Mouse (Mus musculus) stomach, embryonic 14.5 days (tissue): ENCODE measurements at regions not wholly inside any gene's neighbourhood (a gene's known extent, or its start where the extent isn't known, plus 50 kb on each side); places are given as distances from the start of the nearest gene placed in this dataset.

Source experiments
- ATAC-seq: fragments of 200-750 bp; cut with Nextera tagmentation; 2 replicates; pipeline ENCODE4 v1.8.0; 2017; ENCODE audit warnings: low read depth, moderate TSS enrichment; ENCODE audit not compliant: insufficient number of reproducible peaks, insufficient read depth, low FRiP score
- H3K27ac ChIP-seq: fragments of 300-500 bp; sonication (generic); 2 replicates; pipeline ENCODE4 v1.5.1; 2014; ENCODE audit warnings: mild to moderate bottlenecking, low read length, moderate library complexity, mixed read lengths
- H3K27me3 ChIP-seq: fragments of 300-500 bp; sonication (generic); 2 replicates; pipeline ENCODE4 v1.6.1; 2014; ENCODE audit warnings: low read length, control low read depth, mixed read lengths; ENCODE audit not compliant: control insufficient read depth, insufficient read depth
- H3K36me3 ChIP-seq: fragments of 300-500 bp; sonication (generic); 2 replicates; pipeline ENCODE4 v1.6.1; 2014; ENCODE audit warnings: mild to moderate bottlenecking, control low read depth, low read length, moderate library complexity, mixed read lengths; ENCODE audit not compliant: control insufficient read depth, insufficient read depth
- H3K4me1 ChIP-seq: fragments of 300-500 bp; sonication (generic); 2 replicates; pipeline ENCODE4 v1.6.1; 2014; ENCODE audit warnings: low read length, control low read depth, mixed read lengths; ENCODE audit not compliant: control insufficient read depth, insufficient read depth
- H3K4me2 ChIP-seq: fragments of 300-500 bp; sonication (generic); replicated peaks from 2 replicates; pipeline ENCODE4 v1.6.1; 2014; ENCODE audit warnings: low read depth, low read length, control low read depth
- H3K4me3 ChIP-seq: fragments of 300-500 bp; sonication (generic); 2 replicates; pipeline ENCODE4 v1.5.1; 2014; ENCODE audit warnings: low read depth, low read length, control low read depth
- H3K9ac ChIP-seq: fragments of 300-500 bp; sonication (generic); replicated peaks from 2 replicates; pipeline ENCODE4 v1.6.1; 2014; ENCODE audit warnings: low read depth, mild to moderate bottlenecking, control low read depth, low read length, moderate library complexity, mixed read lengths
- H3K9me3 ChIP-seq: fragments of 300-500 bp; sonication (generic); 2 replicates; pipeline ENCODE4 v1.6.1; 2016; ENCODE audit warnings: low read depth, low read length, control low read depth; ENCODE audit not compliant: control insufficient read depth
- WGBS: fragments of 180-500 bp; shearing (Covaris S2); extraction: QIAGEN DNeasy Blood & Tissue Kit; methylation state at CpG from one replicate; pipeline ENCODE4 v1.1.7; 2014; 5-methylcytosine and 5-hydroxymethylcytosine counted together

DNA sequence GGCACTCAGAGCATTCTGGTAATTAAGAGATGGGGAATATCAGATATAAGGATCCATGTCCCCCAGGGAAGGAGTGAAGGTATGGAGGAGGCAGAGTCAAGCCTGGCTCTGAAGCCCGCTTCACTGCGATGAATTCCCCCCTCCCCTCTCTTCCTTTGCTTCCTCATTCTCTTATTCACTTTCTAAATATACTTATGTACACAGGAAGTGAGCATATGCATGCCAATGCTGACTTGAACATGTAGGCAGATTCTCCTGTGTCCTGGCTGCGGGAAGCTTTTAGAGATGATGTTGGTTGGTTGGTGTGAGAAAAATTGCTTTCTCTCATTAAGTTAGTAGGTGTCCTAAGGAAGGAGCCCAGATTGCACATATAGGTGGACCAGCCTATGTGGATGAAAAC, 192.1 kb downstream of the Tex29 start:
- ATAC-seq: no peak

DNA sequence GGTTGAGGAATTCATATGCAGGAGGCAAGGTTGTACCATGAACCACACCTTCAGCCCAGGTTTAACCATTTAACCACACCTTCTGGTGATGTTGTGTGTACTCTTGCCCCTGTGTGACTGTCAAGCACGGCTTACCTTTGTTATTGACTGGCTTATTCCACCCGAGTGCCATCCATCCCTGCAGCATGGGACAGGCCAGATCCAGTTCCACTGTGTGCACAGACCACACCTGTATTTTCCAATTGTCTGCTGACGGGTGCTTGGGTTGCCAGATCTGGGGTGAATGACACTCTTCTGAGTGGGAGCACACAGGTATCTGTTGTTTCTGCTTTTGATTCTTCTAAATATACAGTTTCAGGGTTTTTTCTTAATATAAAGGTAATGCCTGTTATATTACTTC, 196.1 kb downstream of the Tex29 start:
- Histone ChIP-seq H3K27me3 (0 out of 2 replicates have a peak, but pooled peaks cover 2% of the 10 kb centered on the region), H3K36me3 (no peaks in the 10 kb centered on the region), H3K9ac (no peak overlapping the region), H3K27ac (no peak overlapping the region), H3K4me2 (no peak overlapping the region), H3K9me3 (no peaks in the 10 kb centered on the region), H3K4me3 (no peak overlapping the region), H3K4me1 (no peaks in the 10 kb centered on the region)
- ATAC-seq: no peak
- WGBS: 58% methylated on average over 3 of the region's 3 CpGs

More for the DNA sequence above, 192.1 kb downstream of the Tex29 start:
- Histone ChIP-seq H3K4me1 (0 out of 2 replicates have a peak, but pooled peaks cover 6% of the 10 kb centered on the region), H3K27ac (no peak overlapping the region), H3K9me3 (no peaks in the 10 kb centered on the region), H3K4me2 (no peak overlapping the region), H3K4me3 (no peak overlapping the region), H3K9ac (no peak overlapping the region), H3K36me3 (no peaks in the 10 kb centered on the region), H3K27me3 (0 out of 2 replicates have a peak, but pooled peaks cover 2% of the 10 kb centered on the region)
- WGBS: 70% methylated on average over 3 of the region's 3 CpGs

DNA sequence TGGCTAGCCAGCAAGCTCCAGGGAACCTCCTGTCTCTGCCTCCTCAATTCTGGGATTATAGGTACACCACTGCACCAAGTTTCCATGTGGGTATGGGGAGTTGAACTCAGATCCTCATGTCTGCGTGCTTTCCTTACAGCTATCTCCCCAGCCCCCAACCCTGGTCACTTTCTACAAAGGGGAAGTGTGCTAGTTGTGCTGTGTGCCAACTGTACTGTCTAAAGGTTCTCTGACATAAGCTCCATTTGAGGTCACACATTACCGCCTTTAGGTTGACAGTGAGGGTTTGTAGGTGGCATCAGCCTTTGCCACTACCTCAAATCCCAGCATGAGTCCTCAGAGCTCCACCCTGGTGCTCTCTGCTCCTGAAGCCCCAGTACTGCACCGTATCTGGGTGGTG, 200.7 kb downstream of the Tex29 start:
- H3K9ac ChIP-seq: no peak overlapping the region
- H3K4me2 ChIP-seq: no peak overlapping the region
- H3K4me3 ChIP-seq: no peak overlapping the region
- no peak overlapping the region for H3K27ac ChIP-seq
- no peak for ATAC-seq
- H3K4me1 ChIP-seq: no peaks in the 10 kb centered on the region
- WGBS: 65% methylated on average over 3 of the region's 3 CpGs
- H3K36me3 ChIP-seq: no peaks in the 10 kb centered on the region
- H3K27me3 ChIP-seq: no peaks in the 10 kb centered on the region
- no peaks in the 10 kb centered on the region for H3K9me3 ChIP-seq

DNA sequence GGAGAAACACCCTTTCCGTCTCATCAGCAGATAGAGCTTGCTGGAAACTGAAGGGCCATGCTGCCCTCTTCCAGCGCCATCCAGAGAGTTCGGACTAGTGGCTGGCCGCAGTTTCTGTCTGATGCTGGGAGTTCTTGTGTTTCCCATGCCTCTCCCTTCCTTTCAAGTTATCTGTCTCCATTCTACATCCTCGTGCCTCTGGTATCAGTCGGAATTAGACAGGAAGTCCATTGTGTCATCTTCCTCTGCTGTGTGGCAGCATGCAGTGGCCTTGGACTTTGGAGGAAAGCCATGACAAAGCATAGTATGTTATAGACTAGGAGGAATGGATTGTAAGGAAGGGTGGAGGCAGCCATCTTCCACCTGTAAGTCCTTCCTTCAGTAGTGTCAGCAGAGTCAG, 201.4 kb downstream of the Tex29 start:
- ATAC-seq: no peak
- no peak overlapping the region for H3K27ac ChIP-seq
- H3K9me3 ChIP-seq: no peaks in the 10 kb centered on the region
- no peaks in the 10 kb centered on the region for H3K27me3 ChIP-seq
- H3K9ac ChIP-seq: no peak overlapping the region
- no peak overlapping the region for H3K4me2 ChIP-seq
- WGBS: 53% methylated on average over 6 of the region's 6 CpGs
- H3K4me1 ChIP-seq: no peaks in the 10 kb centered on the region
- no peak overlapping the region for H3K4me3 ChIP-seq
- no peaks in the 10 kb centered on the region for H3K36me3 ChIP-seq

DNA sequence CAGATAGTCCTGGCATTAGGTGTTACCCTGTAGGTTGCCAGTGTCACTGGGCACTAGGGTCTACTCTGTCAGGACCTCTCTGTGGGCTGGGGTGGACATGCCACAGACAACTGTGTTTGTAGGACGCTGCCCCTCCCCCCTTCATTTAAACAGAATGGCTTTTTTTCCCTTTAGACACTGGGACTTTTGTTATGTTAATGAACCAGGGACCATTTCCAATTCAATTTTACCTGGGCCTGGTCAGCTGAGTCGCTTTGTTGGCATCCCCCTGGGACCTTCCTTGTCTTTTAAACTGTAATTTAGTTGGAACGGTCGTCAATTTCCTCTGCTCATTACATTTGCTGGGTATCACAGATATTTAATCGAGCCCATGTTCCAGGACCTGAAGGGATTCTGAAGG, 210.6 kb downstream of the Tex29 start:
- Histone ChIP-seq H3K36me3 (no peaks in the 10 kb centered on the region), H3K4me3 (no peak overlapping the region), H3K9me3 (no peaks in the 10 kb centered on the region), H3K4me1 (no peaks in the 10 kb centered on the region), H3K9ac (no peak overlapping the region), H3K4me2 (no peak overlapping the region), H3K27me3 (no peaks in the 10 kb centered on the region), H3K27ac (no peak overlapping the region)
- 57% methylated on average over 5 of the region's 5 CpGs for WGBS
- no peak for ATAC-seq

DNA sequence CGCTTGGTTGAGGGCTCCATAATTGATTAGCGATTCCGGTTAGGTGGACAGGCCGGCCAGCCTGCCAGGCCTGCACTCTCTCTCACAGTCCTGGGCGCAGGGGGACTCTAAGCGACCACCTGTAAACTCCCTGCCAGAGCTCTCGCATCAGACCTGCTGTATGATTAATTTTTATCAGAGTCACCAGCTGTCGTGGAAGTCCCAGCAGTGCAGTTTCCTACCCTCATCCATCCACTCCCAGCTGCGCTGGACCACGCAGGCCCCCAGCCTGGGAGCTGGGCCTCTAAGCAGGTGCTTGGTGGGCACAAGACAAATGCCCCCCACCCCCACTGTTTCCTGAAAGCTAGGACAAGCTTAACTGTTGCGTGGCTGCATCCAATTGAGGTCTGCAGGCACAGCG, 211.1 kb downstream of the Tex29 start:
- no peak overlapping the region for H3K27ac ChIP-seq
- no peak overlapping the region for H3K9ac ChIP-seq
- no peak overlapping the region for H3K4me3 ChIP-seq
- ATAC-seq: no peak
- WGBS: 32% methylated on average over 12 of the region's 12 CpGs
- H3K36me3 ChIP-seq: no peaks in the 10 kb centered on the region
- H3K4me1 ChIP-seq: no peaks in the 10 kb centered on the region
- H3K9me3 ChIP-seq: no peaks in the 10 kb centered on the region
- H3K27me3 ChIP-seq: no peaks in the 10 kb centered on the region
- no peak overlapping the region for H3K4me2 ChIP-seq

DNA sequence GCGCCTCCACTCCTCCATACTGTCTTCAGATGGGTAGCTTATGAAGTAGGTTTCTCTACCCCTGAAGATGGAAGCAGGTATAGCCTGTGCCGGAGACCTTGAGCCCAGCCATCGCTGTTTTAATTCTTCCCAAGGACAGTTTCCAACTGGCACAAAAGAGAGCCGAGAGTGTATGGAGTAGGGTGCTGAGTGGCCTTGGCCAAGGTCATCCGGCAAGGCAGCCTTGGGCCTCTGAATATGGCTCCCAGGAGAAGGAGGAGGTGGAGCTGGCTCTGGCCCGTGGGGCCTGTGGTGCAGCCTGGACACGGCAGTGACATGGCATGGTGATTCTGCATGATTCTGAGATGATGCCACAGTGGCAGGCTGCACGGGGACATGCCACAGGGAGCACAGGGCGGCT, 215.7 kb downstream of the Tex29 start:
- H3K27ac ChIP-seq: no peak overlapping the region
- H3K9ac ChIP-seq: no peak overlapping the region
- WGBS: 90% methylated on average over 9 of the region's 9 CpGs

DNA sequence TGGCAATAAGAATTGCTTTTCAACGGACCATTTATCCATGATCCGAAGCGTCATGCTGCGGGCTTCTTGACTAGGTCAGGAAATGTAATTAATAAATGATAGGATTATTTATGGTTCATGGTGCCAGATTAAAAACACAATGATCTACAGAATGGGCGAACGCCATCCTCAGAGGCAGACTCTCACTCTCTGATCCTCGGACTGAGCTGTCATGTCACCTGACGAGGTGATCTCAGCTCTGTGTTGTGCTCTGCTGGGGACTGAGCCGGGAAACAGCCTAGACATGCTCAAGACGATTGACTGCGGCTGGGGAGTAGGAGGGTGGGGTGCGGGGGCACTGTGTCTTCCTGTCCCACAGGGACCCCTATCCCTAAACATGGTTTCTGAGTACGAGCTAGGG, 217.4 kb upstream of the A230072I06Rik start:
- no peak overlapping the region for H3K4me3 ChIP-seq
- H3K4me2 ChIP-seq: no peak overlapping the region
- H3K9me3 ChIP-seq: no peaks in the 10 kb centered on the region
- ATAC-seq: no peak
- H3K9ac ChIP-seq: no peak overlapping the region
- no peaks in the 10 kb centered on the region for H3K27me3 ChIP-seq
- no peaks in the 10 kb centered on the region for H3K36me3 ChIP-seq
- H3K27ac ChIP-seq: no peak overlapping the region
- H3K4me1 ChIP-seq: no peaks in the 10 kb centered on the region
- 64% methylated on average over 13 of the region's 13 CpGs for WGBS

More for the DNA sequence above, 215.7 kb downstream of the Tex29 start:
- no peaks in the 10 kb centered on the region for H3K27me3 ChIP-seq
- no peak overlapping the region for H3K4me2 ChIP-seq
- no peaks in the 10 kb centered on the region for H3K4me1 ChIP-seq
- no peaks in the 10 kb centered on the region for H3K9me3 ChIP-seq
- no peak overlapping the region for H3K4me3 ChIP-seq
- no peaks in the 10 kb centered on the region for H3K36me3 ChIP-seq
- no peak for ATAC-seq

DNA sequence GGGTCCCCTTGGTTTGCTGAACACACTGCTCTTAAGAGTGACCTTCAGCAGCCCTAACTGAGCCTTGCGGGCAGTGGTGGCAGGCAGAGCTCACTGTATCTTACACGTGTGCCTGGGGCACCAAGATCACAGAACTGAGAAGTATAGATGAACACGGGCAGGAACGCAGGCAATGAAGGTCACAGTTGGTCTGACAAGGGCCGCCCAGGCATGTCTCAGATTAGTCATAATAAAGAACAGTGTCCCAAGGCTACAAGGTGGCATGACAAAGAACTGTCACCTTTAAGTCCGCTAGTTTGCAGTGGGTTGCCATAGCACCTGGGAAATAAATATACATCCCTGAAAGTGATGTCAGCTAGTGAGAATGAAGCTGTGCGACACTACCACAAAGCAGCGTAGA, 215.9 kb upstream of the A230072I06Rik start:
- ATAC-seq: no peak
- Histone ChIP-seq H3K36me3 (no peaks in the 10 kb centered on the region), H3K9ac (no peak overlapping the region), H3K9me3 (no peaks in the 10 kb centered on the region), H3K4me1 (no peaks in the 10 kb centered on the region), H3K27ac (no peak overlapping the region), H3K4me3 (no peak overlapping the region), H3K4me2 (no peak overlapping the region), H3K27me3 (no peaks in the 10 kb centered on the region)
- WGBS: 73% methylated on average over 8 of the region's 8 CpGs
